Mouse (Mus musculus): ENCODE data around the gene Olfr532.
"Not testable (repeated sequence)": the region's sequence is repeated elsewhere in the genome, so short reads cannot be mapped to it uniquely, and the experiment has no call there.

The Olfr532 gene

GRCm38 (mm10) chr7:140421539-140421938, at the start of gene Olfr532:
TSS of gene Olfr532 (minus strand) at chr7:140421639.
- no peak for DNase-seq

- not testable (repeated sequence) for DNase-seq
These were observed 41.6 kb upstream of the Olfr532 start, which contains the start of gene Olfr533 for GRCm38 (mm10) chr7:140463070-140463469. TSS of gene Olfr533 (plus strand) at chr7:140463370.

- DNase-seq: no peak
These were observed 21.7 kb upstream of the Olfr532 start for GRCm38 (mm10) chr7:140443141-140443540.

GRCm38 (mm10) chr7:140402818-140403217, 18.6 kb downstream of the Olfr532 start, which contains the start of gene Olfr531:
TSS of gene Olfr531 (minus strand) at chr7:140402918.
- DNase-seq: no peak

GRCm38 (mm10) chr7:140376911-140377310, 44.5 kb downstream of the Olfr532 start:
- no peak for DNase-seq

- no peak for DNase-seq
These were observed 45.2 kb downstream of the Olfr532 start, which contains the start of gene Olfr530 for GRCm38 (mm10) chr7:140376231-140376630. TSS of gene Olfr530 (minus strand) at chr7:140376331.

- no peak for DNase-seq
These were observed 47.1 kb downstream of the Olfr532 start for GRCm38 (mm10) chr7:140374300-140374699.
